Mouse (Mus musculus): ENCODE measurements around the gene Sez6.
A peak's percentile ranks its signal among the peaks of the same experiment; 100 is the strongest.

The Sez6 gene

DNA sequence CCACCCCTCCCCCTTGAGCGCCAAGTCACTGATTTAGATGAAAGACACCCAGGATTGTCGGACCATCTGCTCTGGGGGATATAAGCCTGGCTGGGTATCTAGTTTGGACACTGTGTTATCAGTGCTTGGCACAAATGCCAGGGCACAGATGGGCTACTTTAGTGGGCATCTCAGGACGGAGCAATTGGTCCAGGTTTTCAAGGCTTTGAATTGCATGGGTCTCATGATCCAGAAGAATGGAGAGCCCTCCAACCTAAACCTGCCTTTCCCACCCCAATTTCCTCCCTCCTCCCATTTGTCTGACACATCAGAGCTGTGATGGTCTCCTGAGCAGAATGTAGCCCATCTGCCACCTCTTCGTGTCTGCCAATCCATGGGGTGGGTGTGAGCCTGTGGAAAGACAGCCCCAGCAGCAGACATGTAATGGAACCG is 20.2 kb downstream of the Sez6 start:
- no peak for DNase-seq

DNA sequence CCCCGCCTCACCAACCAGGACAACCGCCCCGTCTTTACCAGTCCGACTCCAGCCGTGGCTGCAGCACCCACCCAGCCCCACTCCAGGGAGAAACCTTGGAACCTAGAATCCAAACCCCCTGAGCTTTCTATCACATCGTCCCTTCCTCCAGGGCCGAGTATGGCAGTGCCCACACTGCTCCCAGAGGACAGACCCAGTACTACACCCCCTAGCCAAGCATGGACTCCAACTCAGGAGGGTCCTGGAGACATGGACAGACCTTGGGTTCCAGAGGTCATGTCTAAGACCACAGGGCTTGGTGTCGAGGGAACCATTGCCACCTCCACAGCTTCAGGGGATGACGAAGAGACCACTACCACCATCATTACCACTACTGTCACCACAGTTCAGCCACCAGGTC is 23.1 kb downstream of the Sez6 start:
- DNase-seq: peak in 1 of 2 experiments; percentile 30

DNA sequence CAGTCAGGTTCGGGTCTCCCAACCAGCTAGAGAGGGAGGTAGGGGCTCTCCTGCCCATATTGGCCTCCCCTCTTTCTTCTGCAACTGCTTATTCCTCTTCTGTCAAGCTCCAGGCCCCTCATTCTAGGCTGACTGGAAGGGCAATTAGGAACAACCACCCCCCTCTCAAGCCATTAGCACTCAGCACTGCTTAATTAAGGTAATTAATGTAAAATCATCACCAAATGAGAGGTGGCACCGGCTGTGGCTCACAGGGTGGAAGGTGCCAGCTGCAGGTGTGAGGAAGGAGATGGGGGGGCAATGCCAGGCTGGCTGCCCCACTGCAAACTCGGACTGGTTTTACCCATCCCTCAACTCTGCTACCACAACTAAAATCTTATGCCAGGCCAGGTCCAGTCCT is 25.8 kb downstream of the Sez6 start:
- no peak for DNase-seq

DNA sequence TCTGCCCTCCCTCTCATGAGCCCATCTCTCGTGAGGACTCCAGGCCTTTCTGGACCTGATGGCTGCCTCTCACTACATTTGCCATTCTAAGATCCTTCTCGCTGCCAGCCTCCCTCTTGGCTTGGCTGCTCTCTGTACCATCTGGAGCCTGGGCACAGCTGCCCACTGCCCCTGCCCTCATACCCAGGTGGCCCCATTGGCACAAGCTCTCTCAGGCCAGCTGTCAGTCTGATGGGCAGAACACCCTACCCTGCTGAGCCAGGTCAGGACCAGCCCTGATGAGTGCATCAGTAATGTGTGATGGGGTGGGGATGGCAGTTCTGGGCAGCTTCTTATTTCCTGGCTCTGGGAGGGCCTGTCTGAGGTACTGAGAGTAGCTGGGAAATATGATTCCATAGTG is 27.7 kb downstream of the Sez6 start:
- no peak for DNase-seq

DNA sequence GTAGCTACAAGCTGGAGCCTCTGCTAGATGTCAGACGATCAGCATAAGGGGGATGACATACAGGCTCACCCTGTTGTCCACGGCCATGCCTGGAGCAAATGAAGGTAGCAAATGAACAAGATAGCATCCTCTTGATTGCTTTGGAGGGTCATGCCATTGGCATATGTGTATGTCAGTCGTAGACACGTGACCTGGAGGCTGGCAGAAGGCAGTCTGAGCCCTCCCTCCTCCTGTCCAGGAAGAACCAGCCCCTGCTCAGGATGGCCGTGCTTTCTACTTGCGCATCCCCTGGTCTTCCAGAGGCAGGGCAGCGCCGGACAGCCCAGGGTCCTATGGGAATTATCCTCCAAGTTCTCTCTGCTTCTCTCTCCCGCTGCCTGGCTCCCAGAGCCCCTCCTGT is 28.3 kb downstream of the Sez6 start:
- no peak for DNase-seq

DNA sequence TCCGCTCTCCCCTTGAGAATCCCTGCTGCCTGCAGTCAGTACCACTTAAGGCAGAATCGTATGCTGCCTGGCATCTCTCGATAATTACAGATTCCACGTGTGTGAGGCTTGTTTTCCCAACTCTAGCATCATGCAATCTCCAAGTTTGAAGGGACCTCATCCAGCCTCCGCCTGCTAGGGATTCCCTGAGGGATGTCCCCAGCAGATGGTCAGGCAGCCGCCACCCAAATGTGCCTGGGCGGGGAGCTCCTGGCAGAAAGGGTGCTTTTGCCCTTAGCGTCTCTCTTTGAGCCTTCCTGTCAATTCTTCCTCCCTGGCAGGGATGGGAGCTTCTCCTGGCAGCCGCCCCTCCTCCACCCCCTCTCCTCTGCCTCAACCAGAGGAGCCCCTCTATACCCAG is 29.6 kb downstream of the Sez6 start:
- DNase-seq: no peak

DNA sequence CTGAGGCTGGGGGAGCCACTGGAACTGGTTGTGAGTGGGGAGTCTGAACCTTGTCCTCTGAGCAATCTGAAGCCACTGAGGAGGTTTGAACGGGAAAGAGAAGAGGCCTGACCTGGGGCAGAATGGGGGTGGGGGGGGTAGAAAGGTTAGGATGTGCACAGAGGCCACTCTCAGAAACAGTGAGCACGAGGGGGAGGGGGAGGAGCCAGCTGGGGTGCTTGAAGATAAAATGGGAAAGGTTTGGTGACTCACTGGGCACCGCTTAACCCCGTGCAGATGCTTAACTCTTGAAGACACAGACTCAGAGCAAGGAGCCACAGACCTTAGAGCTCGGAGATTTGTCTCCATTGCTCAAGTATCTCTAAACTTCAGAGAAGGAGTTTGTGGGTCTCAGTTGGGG is 30.3 kb downstream of the Sez6 start:
- peak in 1 of 2 experiments; percentile 13 for DNase-seq

DNA sequence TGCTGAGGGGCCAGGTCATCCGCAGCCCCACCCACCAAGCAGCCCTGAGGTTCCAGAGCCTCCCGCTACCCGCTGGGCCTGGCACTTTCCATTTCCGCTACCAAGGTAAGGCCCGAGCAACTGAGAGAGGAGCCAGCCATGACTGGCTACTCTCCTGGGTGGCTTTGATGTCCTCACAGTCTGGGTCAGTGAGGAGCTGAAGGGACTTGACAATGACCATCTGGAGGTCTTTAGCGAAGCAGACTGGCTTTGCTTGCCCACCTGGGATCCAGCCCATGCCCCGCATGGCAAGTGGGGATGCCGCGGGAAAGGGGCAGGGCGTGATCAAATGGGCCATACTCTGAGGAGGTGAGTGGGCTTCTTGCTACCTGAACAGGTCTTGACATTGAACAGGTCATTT is 32.3 kb downstream of the Sez6 start:
- DNase-seq: no peak

DNA sequence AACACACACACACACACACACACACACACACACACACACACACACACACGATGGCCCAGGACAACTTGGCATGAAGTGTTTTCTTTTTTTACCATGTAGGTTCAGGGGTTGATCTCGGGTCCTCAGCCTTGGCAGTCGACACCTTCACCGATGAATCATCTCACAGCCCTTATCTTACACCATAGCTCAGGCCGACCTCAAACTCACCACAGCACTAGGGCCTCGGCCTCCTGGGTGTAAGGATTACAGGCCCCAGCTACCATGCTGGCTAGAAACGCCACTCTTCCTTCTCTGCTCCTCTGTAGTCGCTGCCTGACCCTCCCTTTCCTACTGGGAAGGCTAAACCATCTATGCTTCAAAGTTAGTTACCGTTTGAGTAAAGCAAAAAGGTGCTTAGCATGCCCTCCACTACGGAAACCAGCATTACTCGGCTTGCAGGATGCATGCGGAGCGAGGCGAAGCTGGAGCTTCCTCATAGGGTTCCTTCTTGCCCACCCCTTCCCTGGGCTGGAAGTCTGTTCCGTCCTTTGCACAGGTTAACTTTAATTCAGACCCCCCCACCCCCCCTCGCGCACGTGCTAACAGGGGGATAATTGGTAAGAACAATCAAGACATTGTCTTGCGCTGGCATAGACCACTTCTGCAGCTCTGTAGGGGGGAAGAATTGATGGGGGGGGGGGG is 34.0 kb downstream of the Sez6 start:
- DNase-seq: no peak

DNA sequence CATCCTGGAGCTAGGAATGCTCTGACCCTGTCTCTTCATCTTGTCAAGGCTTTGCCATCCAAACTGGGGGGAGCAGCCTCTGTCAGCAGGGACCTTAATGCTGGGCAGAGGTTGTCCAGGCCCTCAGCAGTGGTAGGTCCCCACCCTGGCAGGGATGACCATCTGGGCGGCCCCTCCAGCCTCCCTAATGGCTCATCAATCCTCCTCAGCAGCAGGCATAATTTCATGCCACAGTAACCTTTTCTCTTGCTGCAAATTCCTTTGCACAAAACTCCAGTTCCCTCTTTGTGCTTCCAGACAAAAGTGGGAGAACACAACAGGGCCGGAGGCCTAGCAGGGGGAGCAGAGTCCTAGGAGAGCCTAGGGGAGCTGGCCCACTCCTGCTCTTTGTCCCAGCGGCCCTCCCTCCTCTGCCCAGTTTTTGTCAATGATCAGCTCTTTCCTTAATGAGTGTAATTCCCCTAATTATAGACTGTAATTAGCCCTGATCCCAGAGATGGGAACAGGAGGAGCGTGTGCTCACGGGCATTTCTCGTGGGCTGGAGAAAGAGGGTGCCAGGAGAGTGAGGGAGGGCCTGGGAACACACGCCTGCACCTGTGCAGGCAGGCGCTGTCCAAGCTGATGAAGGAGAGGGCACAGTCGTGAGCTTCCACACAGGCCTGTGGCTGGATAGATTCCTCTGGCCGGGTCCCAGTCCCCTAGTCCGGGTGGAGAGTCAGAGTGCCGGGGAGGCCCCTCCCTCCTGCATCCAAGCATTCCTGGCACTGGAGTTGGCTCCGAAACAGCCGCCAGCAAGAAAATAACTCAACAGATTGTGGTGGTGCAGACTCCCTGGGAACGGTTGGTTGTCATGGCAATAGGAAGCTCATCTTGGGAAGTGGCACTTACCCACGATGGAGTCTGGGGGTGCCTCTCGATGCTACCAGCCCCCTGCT is 34.8 kb downstream of the Sez6 start:
- DNase-seq: peak in 1 of 2 experiments; percentile 47

DNA sequence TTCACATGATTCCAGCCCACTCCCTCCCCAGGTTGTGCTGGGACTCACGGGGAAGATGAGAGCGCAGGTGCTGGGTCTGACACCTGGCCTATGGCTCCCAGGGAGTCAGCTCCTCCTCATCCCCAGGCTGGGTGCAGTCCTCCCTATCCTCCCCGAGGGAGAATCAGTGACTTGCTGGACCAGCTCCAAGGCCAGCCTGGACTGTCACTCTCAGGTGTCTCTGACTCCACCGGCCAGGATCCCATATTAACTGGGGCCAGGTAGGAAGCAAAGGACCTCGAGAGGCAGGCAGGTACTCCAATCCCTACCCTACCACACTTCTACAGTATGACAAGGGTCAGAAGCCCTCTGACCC is 35.4 kb downstream of the Sez6 start:
- no peak for DNase-seq

DNA sequence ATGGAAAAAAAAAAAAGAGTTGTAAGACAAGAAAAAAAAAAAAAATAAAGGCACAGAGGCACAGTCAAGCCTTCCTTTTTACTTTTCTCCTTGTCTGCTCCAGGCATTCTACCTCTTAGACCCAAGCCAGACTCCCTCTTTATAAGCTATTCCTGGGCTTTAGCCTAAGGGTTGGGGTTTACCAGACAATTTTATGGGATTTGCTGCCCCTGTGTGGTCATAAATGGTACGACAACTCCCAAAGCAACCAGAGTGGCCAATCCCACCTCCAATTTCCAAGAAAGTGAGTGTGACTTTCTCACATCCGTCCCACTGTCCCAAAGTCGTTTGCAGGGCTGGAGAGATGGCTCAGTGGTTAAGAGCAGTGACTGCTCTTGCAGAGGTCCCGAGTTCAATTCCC is 36.5 kb downstream of the Sez6 start:
- peak in 1 of 2 experiments; percentile 78 for DNase-seq

DNA sequence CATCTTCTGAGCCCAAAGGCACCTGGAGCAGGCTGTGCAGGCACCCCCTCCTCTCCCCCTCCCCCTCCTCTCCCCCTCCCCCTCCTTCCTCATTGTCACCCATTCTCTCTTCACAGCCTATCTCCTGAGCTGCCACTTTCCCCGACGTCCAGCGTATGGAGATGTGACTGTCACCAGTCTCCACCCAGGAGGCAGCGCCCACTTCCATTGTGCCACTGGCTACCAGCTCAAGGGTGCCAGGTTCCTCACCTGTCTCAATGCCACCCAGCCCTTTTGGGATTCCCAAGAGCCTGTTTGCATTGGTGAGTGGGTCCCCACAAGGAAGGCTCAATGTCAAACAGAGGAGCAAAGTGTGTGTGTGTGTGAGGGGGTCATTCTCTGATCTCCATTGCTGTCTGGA is 38.2 kb downstream of the Sez6 start:
- DNase-seq: no peak

DNA sequence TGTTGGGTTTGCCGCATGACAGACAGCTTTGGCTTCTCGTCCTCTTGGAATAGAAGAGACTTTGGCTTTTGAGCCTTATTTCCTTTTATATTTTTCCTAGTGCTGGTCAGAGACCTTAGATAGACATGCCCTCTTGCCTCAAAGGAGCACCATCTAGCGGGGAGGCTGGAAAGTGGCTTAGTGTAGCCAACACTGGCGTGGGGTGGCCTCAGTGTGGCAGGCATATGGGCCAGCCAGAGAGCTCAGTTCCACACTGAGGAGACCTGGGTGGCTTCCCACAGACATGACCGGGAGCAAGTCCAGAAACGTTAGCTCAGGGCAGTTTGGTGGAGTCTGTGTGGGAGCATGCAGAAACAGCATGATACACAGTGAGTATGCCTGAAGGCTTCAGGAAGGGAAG is 40.1 kb downstream of the Sez6 start:
- no peak for DNase-seq

DNA sequence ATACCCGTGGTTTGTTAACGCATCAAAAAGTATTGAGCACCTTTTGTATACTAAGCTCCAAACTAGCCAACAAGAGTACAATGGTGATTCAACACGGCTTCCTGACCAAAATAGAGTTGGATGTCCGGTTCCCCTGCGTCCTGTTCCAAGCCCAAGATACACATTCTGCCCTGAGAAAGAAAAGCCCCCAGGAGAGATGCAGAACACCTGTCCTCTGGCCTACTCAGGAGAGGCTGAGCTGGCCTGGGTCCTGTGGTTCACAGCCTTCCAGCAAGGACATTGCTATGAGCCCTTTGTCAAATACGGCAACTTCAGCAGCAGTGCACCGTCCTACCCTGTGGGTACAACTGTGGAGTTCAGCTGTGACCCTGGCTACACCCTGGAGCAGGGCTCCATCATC is 42.9 kb downstream of the Sez6 start:
- DNase-seq: no peak

DNA sequence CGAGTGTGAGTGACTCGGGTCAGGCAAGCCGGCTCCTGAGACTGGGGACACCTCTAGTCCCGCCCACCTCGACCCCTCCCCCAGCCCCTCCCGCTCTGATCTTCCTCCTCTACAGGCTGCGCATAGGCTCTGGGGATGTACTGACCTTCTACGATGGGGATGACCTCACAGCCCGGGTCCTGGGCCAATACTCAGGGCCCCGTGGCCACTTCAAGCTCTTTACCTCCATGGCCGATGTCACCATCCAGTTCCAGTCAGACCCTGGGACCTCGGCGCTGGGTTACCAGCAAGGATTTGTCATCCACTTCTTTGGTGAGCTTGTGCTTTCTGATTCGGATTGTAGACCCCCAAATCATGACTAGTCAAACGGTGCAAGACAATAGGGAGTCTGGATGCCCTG is 43.7 kb downstream of the Sez6 start:
- DNase-seq: no peak

DNA sequence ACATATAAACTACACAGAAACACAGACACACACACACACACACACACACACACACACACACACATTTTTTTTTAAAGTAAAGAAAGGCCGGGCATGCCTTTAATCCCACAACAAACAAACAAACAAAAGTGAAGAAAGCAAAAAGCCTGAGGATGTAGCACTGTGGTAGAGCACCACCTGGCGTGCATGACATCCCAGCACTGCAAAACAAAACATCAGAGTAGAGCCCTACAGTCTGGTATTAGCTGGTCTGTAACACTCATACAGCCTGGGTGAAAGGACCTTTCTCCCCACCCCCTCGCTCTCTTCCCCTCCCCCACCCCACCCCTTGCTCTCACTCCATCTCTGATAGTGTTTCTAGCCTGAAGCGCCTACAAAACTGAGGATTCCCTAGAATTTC is 45.3 kb downstream of the Sez6 start:
- no peak for DNase-seq

DNA sequence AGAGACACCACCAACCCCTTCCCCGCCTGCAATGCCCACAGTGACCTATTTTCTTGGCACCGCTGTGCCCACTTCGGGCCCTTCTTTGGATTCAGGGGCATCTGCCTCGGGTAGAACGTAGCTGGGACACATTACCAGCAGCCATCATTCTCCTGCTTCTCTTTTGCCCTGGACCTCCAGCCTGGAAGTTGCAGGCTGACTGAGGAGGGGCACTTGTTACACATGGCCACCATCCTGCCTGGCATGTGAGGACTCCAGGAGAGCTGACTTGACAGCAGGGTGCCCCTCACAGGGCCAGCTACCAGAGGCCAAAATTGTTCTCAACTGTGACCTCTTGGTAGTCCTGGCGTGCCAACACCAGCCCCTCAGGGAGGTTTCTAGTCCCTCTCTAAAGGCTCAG is 47.6 kb downstream of the Sez6 start:
- no peak for DNase-seq

DNA sequence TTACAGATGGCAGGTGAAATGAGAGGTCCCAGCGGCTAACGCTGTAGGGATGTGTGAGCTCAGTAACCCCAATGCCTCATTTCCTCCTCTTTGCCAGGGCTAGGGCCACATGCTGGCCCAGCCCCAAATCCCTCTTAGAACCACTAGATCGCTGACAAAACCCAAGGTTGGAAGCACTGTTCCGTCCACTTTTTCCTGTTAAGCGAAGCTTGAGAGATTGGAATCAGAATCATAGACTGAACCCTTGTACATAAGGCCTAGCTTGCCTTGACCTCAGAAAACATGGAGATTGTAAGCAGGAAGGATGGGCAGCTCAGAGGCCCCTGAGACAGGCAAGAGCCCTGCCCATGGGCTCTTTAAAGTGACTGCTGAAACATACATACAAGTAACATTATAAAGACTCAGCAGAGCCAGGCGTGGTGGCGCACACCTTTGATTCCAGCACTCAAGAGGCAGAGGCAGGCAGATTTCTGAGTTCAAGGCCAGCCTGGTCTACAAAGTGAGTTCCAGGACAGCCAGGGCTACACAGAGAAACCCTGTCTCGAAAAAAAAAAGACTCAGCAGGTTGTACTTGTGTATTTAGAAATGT is 48.7 kb downstream of the Sez6 start:
- no peak for DNase-seq

DNA sequence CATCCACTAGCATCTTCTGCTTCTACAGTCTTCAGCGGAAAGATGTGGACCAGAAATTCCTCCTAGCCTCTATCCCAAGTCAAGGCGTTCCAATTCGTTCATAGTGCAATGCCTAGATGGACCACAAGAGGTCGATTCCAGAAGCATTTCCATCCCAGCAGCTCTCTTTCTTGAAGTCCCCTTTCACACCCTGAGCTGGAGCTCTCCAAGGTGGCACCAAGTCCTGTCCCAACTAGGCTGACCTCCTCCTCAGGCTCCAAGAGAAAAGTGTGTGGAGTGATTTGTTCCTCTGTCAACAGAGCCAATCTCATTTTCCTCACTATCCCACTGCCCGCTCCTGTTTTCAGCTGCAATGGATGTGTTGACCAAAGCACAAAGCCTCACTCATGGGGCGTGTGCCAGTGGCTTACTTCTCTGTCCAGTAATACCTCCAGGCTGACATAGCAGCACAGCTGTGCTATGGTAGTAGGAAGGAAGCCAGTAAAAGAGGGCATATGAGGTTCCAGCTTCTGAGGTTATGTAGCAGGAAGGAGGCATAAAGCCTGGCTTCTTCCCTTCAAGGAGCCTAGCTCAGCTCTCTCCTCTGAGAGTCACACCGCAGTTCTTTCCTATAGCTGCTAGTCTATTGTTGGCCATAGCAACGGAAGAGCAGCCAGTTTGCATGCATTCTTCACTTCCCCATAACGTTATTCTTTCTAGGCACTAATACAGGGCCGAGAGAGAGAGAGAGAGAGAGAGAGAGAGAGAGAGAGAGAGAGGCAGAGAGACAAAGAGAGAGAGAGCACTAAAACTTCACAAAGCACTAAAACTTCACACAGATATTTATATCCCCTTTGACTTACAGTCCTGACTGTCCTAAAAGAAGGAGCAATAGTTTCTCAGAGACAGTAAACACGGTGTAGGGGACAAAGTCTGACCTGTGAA is 49.9 kb downstream of the Sez6 start:
- peak in 1 of 2 experiments; percentile 77 for DNase-seq

DNA sequence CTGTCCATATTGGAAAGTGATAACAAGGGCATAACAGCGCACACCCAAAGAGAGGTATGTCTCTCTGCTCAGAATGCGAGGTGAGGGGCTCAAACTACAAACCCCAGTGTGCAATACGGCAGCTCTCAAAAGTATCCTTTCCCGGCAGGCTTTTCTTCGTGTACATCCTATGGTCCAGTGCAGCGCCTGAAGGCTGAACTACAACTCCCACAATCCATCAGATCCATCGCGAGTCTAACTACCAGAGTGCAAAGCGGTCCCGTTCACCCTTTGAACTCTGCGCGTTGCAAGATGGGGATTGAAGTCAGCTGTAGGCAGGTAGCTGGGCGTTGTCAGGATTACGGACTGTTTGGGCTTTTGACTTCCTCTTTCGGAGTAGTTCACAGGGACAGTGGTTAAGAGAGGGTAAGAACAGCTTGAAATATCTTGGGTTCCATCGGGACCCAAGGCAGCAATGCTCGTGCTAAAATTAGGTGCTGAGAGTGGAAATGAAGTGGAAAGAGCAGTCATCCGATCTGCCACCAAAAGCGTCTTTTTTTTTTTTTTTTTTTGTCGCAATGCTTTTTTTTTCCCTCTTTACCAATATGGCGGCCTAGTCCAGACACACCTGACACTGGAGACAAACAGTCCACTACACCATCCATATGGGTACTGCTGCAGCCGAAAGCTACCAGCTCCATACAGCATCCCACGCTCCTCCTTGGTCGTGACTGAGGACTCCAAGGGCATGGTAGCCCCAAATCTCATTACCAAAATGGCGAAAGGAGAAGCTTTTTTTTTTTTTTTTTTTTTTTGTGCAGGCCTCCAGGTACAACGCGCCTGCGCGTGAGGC is 51.2 kb downstream of the Sez6 start:
- DNase-seq: peak; percentile 95 to 97

DNA sequence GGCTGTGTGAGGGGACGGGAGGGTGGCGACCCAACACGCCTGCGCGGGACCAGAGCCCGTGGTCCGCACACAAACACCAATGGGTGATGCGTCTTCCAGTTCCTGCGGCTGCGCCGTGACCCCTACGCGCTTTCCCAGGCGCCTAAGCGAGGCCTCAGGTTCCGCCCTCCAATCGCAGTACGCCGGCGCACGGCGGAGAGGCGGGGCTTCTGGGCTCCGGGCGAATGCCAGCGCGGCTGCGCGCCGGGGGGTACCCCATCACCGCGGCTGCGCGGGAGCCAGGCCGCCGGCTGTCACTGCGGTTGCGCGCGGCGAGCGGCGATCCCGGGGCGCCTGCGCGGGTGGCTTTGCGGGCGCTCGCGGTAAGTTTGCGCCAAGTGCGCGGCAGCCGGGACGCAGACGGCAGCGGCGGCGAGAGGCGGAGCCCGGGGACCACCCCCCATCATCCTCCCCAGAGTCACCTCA is 51.9 kb downstream of the Sez6 start, which contains the start of gene Phf12:
TSS of gene Phf12 (plus strand) at position 314 of the 465 bp plus-strand sequence.
- peak; percentile 100 for DNase-seq
